Mouse (Mus musculus) spleen, adult 2 months (tissue): ENCODE data around the gene Gm17324.

Experiments
- CTCF ChIP-seq: fragments of 200-500 bp; IDR thresholded peaks from 2 replicates; pipeline ENCODE4 v1.5.1; 2011; ENCODE audit warnings: mild to moderate bottlenecking, inconsistent platforms; ENCODE audit not compliant: insufficient read depth, insufficient read length, insufficient replicate concordance; ENCODE audit errors: extremely low read depth
- POLR2A ChIP-seq: fragments of 200-500 bp; IDR thresholded peaks from 2 replicates; pipeline ENCODE4 v1.6.1; 2011; ENCODE audit warnings: low read depth, low read length, inconsistent platforms

- TF ChIP-seq CTCF, result no peak
- TF ChIP-seq POLR2A, result peak; percentile 67
Observed at GRCm38 (mm10) chr9:78447973-78448873, at the start of gene Gm17324, which contains the start of gene Mto1.
